Mouse (Mus musculus) forebrain, embryonic 12.5 days (tissue): Measurements from ENCODE around the gene Mcrip2. TPM values are rescaled to one million over a fixed set of nuclear protein-coding genes. Genes with fewer than 3 reads are reported as not detected.

Experiments
- ATAC-seq: fragments of 200-750 bp; cut with Nextera tagmentation; 2 replicates; pipeline ENCODE4 v1.8.0; 2017; ENCODE audit warnings: moderate TSS enrichment; ENCODE audit not compliant: low FRiP score
- H3K27ac ChIP-seq: fragments of 300-500 bp; sonication (generic); 2 replicates; pipeline ENCODE4 v1.5.1; 2016; ENCODE audit warnings: mild to moderate bottlenecking
- H3K27me3 ChIP-seq: fragments of 300-500 bp; sonication (generic); 2 replicates; pipeline ENCODE4 v1.6.1; 2016; ENCODE audit warnings: mild to moderate bottlenecking
- H3K36me3 ChIP-seq: fragments of 300-500 bp; sonication (generic); replicated peaks from 2 replicates; pipeline ENCODE4 v1.6.1; 2016; ENCODE audit warnings: mild to moderate bottlenecking
- H3K4me1 ChIP-seq: fragments of 300-500 bp; sonication (generic); 2 replicates; pipeline ENCODE4 v1.6.1; 2016
- H3K4me2 ChIP-seq: fragments of 300-500 bp; sonication (generic); 2 replicates; pipeline ENCODE4 v1.6.1; 2016; ENCODE audit warnings: mild to moderate bottlenecking, moderate library complexity
- H3K4me3 ChIP-seq: fragments of 300-500 bp; sonication (generic); replicated peaks from 2 replicates; pipeline ENCODE4 v1.5.1; 2016; ENCODE audit warnings: mild to moderate bottlenecking
- H3K9ac ChIP-seq: fragments of 300-500 bp; sonication (generic); 2 replicates; pipeline ENCODE4 v1.6.1; 2016; ENCODE audit warnings: mild to moderate bottlenecking
- H3K9me3 ChIP-seq: fragments of 300-500 bp; sonication (generic); 2 replicates; pipeline ENCODE4 v1.6.1; 2016
- WGBS: fragments of 180-500 bp; shearing (Covaris S2); methylation state at CpG from one replicate; pipeline ENCODE4 v1.1.7; 2016; 5-methylcytosine and 5-hydroxymethylcytosine counted together
- polyA plus RNA-seq: library from polyadenylated mRNA; unstranded; fragments of >200 nt; fragmentation: Nextera tagmentation; extraction: Ambion mirVana; gene quantifications from 2 replicates; pipeline ENCODE4 v1.2.1, GENCODE M21; 2016

Gene Mcrip2
- polyA plus RNA-seq: 7.7 and 9.8 TPM in 2 replicates

DNA sequence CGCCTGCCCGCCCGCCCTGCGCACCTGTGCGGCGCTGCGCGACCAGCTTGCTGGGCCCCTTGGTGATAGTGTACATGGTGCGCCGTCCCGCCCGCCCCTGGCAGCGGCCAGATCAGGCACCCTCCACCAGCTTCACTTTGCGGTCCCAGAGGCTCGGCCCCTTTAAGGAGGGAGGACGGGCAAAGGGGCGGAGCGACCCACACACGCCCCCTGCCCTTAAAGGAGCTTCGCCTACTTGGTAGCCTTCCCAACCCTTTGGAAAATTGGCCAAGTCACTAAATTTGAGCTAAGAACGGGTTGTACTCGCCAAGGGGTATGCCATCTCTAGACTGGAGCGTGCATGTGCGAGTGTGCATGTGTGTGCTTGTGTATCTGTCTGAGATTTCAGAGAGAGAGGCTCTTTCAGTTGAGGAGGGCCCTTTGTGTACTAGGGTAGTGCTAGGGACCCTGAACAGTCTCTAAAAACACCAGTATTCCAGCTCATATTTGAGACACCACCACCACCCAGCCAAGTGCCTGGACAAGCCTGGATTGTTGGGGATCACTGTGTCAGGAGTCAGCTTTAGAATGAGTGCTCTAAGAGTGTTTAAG lies at the start of gene Mcrip2:
Gene Mcrip2 (minus strand): TSS at position 164 of the 591 bp plus-strand sequence.
- Histone ChIP-seq H3K4me3 (peak within 1 kb of the TSS; percentile 88), H3K27me3 (0 out of 2 replicates have a peak, but pooled peaks cover 6% of the 10 kb centered on the region), H3K9me3 (no peaks in the 10 kb centered on the region), H3K27ac (peak within 1 kb of the TSS; percentile 43), H3K9ac (peak within 1 kb of the TSS; percentile 71), H3K4me2 (peak within 1 kb of the TSS; percentile 99), H3K4me1 (peaks cover 16% of the 10 kb centered on the region), H3K36me3 (no peaks in the 10 kb centered on the region)
- peak; percentile 88 for ATAC-seq
- 0% methylated on average over 24 of the region's 24 CpGs for WGBS

- H3K27ac ChIP-seq: no peak overlapping the region
- H3K4me1 ChIP-seq: peaks cover 22% of the 10 kb centered on the region
- peak overlapping the region; percentile 74 for H3K4me2 ChIP-seq
- no peaks in the 10 kb centered on the region for H3K9me3 ChIP-seq
- H3K27me3 ChIP-seq: no peaks in the 10 kb centered on the region
- ATAC-seq: no peak
- peak overlapping the region; percentile 98 for H3K4me3 ChIP-seq
- peaks cover 7% of the 10 kb centered on the region; the same call in 1 of the 2 replicates for H3K36me3 ChIP-seq
- H3K9ac ChIP-seq: peak overlapping the region; percentile 88
- 94% methylated on average over 9 of the region's 9 CpGs for WGBS
These were observed 49.6 kb upstream of the Mcrip2 start for GRCm38 (mm10) chr17:25918037-25918750.

DNA sequence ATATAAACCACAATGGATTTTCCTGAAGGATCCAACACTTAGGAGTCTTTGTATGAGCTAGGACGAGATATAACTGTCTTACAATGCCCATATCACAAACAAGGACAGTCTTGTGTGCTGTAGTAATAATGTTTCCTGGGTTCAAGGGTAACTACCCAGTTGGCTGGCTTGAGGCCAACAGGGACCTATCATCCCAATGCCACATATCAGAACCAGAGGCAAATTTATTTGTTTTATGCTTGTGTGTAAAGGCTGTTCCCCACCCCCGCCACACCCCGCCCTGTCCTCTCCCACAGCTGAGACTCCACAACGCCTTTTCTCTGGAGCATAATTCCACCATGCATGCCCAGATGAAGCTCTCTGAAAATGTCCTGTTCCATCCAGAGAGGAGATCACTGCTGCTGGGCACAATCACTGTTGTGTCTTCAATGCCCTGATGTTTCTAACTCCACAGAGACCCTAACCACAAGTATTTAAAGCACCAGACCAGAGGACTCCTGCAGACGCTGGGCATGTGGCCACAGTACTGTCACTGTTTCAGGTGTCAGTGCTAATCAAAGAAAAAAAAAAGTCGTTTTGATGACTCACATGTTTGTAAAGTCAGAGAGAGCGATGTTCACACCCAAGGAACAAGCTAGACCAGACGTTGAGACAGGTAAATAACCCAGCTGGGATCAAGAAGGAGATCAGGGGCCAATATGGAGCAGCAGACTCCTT lies 48.5 kb upstream of the Mcrip2 start:
- no peaks in the 10 kb centered on the region for H3K9me3 ChIP-seq
- no peak overlapping the region for H3K4me2 ChIP-seq
- peaks cover 7% of the 10 kb centered on the region; the same call in 1 of the 2 replicates for H3K36me3 ChIP-seq
- H3K4me3 ChIP-seq: no peak overlapping the region
- no peak overlapping the region for H3K27ac ChIP-seq
- no peak for ATAC-seq
- H3K27me3 ChIP-seq: no peaks in the 10 kb centered on the region
- H3K4me1 ChIP-seq: peaks cover 22% of the 10 kb centered on the region
- H3K9ac ChIP-seq: no peak overlapping the region
- WGBS: 87% methylated on average over 8 of the region's 8 CpGs

DNA sequence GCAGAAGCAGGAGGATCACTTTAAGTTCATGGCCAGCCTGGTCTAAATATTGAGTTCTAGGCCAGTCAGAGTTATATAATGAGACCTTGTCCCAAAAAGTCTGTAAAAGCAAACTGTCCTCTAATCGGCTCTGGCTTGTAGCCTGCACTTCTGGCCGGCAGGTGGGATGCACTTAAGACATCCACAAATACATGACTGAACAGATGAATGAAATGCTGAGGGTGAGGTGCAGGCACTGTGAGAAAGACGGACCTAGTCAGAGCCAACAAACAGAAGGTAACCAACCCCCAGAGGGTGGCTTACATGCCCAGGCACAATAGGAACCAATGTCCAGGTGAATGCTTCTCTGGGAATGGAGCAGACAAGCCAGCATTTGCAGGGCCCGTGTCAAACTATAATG lies 45.7 kb upstream of the Mcrip2 start:
- Histone ChIP-seq H3K9ac (no peak overlapping the region), H3K27me3 (no peaks in the 10 kb centered on the region), H3K36me3 (peaks cover 7% of the 10 kb centered on the region; the same call in 1 of the 2 replicates), H3K4me2 (no peak overlapping the region), H3K4me1 (peaks cover 16% of the 10 kb centered on the region), H3K27ac (no peak overlapping the region), H3K9me3 (no peaks in the 10 kb centered on the region), H3K4me3 (no peak overlapping the region)
- ATAC-seq: no peak
- WGBS: 88% methylated on average over 4 of the region's 4 CpGs

DNA sequence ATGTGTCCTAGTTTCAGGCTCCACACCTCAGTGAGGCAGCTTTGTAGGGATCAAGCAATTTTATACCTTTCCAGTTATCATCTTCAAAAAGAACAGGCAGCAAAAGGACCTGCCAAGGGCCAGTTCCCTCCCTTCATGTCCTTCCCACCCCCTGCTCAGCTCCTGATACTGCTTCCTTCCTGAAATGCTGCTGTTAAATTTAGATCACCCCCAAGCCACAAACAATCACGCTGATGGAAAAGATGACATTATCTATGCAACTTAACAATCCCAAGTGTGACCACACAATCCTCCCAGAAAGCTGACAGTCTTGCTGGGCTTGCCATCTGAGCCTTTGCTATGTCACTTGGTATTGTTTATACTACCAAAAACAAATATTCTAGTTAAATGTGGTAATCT lies 45.3 kb upstream of the Mcrip2 start:
- Histone ChIP-seq H3K27me3 (no peaks in the 10 kb centered on the region), H3K4me3 (no peak overlapping the region), H3K36me3 (peaks cover 7% of the 10 kb centered on the region; the same call in 1 of the 2 replicates), H3K9me3 (no peaks in the 10 kb centered on the region), H3K4me1 (peaks cover 14% of the 10 kb centered on the region), H3K4me2 (no peak overlapping the region), H3K27ac (no peak overlapping the region), H3K9ac (no peak overlapping the region)
- WGBS: 91% methylated on average over 1 of the region's 1 CpGs
- no peak for ATAC-seq

GRCm38 (mm10) chr17:25913186-25913876 lies 44.8 kb upstream of the Mcrip2 start:
- Histone ChIP-seq H3K4me1 (peaks cover 9% of the 10 kb centered on the region), H3K36me3 (peaks cover 7% of the 10 kb centered on the region; the same call in 1 of the 2 replicates), H3K27me3 (no peaks in the 10 kb centered on the region), H3K9ac (no peak overlapping the region), H3K4me2 (no peak overlapping the region), H3K9me3 (no peaks in the 10 kb centered on the region), H3K4me3 (no peak overlapping the region), H3K27ac (no peak overlapping the region)
- ATAC-seq: no peak
- 89% methylated on average over 14 of the region's 14 CpGs for WGBS

DNA sequence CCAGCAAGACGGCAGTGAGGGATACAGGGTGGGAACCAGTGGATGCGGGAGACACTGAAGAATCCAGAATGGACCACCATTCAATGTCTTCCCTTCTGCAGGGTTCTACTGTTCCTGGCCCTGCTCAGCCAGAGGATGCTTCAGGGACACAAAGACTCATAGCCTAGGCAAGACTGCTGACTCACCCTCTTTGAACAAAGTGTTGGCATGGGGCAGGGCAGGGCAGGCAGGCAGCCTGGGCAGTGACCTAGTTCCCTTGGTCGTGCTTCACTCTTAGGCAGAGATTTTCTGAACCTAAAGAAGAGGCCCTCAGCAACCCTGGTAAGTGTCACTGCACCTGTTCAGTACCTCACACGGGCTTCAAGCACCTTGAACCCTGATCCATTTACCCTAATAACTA lies 43.3 kb upstream of the Mcrip2 start:
- H3K9me3 ChIP-seq: no peaks in the 10 kb centered on the region
- no peaks in the 10 kb centered on the region for H3K27me3 ChIP-seq
- WGBS: 90% methylated on average over 4 of the region's 4 CpGs
- no peak overlapping the region for H3K4me2 ChIP-seq
- H3K27ac ChIP-seq: no peak overlapping the region
- H3K4me1 ChIP-seq: no peaks in the 10 kb centered on the region
- no peak overlapping the region for H3K4me3 ChIP-seq
- no peak overlapping the region for H3K9ac ChIP-seq
- no peak for ATAC-seq
- H3K36me3 ChIP-seq: peaks cover 5% of the 10 kb centered on the region; the same call in 1 of the 2 replicates

- no peak overlapping the region for H3K9ac ChIP-seq
- no peak overlapping the region for H3K27ac ChIP-seq
- 87% methylated on average over 2 of the region's 2 CpGs for WGBS
- no peak for ATAC-seq
- H3K4me2 ChIP-seq: no peak overlapping the region
- H3K9me3 ChIP-seq: no peaks in the 10 kb centered on the region
- H3K4me1 ChIP-seq: no peaks in the 10 kb centered on the region
- 0 out of 2 replicates have a peak, but pooled peaks cover 3% of the 10 kb centered on the region for H3K36me3 ChIP-seq
- H3K4me3 ChIP-seq: no peak overlapping the region
- no peaks in the 10 kb centered on the region for H3K27me3 ChIP-seq
These were observed 39.1 kb upstream of the Mcrip2 start for GRCm38 (mm10) chr17:25907640-25908039.

GRCm38 (mm10) chr17:25903061-25903460 lies 34.5 kb upstream of the Mcrip2 start:
- peaks cover 8% of the 10 kb centered on the region; the same call in 1 of the 2 replicates for H3K36me3 ChIP-seq
- ATAC-seq: no peak
- no peak overlapping the region for H3K27ac ChIP-seq
- no peaks in the 10 kb centered on the region for H3K27me3 ChIP-seq
- no peak overlapping the region for H3K4me3 ChIP-seq
- no peaks in the 10 kb centered on the region for H3K9me3 ChIP-seq
- no peak overlapping the region for H3K4me2 ChIP-seq
- no peak overlapping the region for H3K9ac ChIP-seq
- no peaks in the 10 kb centered on the region for H3K4me1 ChIP-seq
- WGBS: 89% methylated on average over 3 of the region's 3 CpGs

DNA sequence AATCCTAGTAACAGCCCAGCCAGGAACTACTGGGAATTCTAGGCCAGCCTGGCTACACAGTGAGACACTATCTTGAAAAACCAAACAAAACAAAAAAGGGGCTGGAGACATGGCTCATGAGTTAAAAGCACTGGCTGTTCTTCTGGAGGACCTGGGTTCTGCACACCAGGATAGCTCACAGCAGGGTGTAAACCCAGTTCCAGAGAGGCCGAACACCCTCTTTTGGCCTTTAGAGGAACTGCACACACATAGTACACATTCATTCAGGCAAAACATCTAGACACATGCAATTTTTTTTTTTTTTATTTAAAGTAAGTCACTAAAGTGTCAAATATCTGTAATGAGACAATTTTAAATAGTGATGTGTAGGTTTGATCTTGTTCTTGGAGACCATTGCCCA lies 31.6 kb upstream of the Mcrip2 start:
- no peaks in the 10 kb centered on the region for H3K4me1 ChIP-seq
- peaks cover 7% of the 10 kb centered on the region; the same call in 1 of the 2 replicates for H3K36me3 ChIP-seq
- no peak overlapping the region for H3K4me3 ChIP-seq
- ATAC-seq: no peak
- H3K4me2 ChIP-seq: no peak overlapping the region
- H3K9me3 ChIP-seq: no peaks in the 10 kb centered on the region
- no peak overlapping the region for H3K9ac ChIP-seq
- no peaks in the 10 kb centered on the region for H3K27me3 ChIP-seq
- no peak overlapping the region for H3K27ac ChIP-seq
- 95% methylated on average over 1 of the region's 1 CpGs for WGBS

GRCm38 (mm10) chr17:25895891-25896290 lies 27.3 kb upstream of the Mcrip2 start:
- Histone ChIP-seq H3K4me3 (no peak overlapping the region), H3K4me2 (no peak overlapping the region), H3K4me1 (peaks cover 4% of the 10 kb centered on the region; the same call in 1 of the 2 replicates), H3K9me3 (no peaks in the 10 kb centered on the region), H3K9ac (no peak overlapping the region), H3K36me3 (peaks cover 7% of the 10 kb centered on the region; the same call in 1 of the 2 replicates), H3K27me3 (no peaks in the 10 kb centered on the region), H3K27ac (0 out of 2 replicates have a peak overlapping the region, but pooled peaks have one; percentile 13)
- no peak for ATAC-seq
- WGBS: 70% methylated on average over 12 of the region's 12 CpGs

DNA sequence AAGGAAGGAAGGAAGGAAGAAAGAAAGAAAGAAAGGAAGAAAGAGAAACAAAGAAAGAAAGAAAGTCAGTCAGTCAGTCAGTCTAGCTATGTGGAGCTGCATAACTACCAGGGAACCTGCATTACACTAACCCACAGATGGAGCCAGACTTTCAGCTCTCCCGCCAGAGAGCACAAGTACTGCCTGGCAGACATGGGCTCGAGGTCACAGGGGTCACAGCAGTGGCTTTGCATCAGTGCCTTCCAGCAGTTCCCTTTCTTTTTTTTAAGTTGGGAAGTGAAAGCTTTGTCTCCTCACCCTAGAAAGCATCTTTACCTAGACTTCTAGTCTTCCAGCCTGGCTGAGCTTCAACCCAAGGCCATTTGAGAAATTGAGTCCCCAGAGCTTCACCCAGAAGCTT lies 26.9 kb upstream of the Mcrip2 start:
- H3K9me3 ChIP-seq: no peaks in the 10 kb centered on the region
- no peak overlapping the region for H3K4me3 ChIP-seq
- peaks cover 3% of the 10 kb centered on the region; the same call in 1 of the 2 replicates for H3K36me3 ChIP-seq
- WGBS: 47% methylated on average over 2 of the region's 2 CpGs
- H3K27me3 ChIP-seq: no peaks in the 10 kb centered on the region
- ATAC-seq: no peak
- H3K4me2 ChIP-seq: no peak overlapping the region
- no peak overlapping the region for H3K27ac ChIP-seq
- H3K4me1 ChIP-seq: peaks cover 4% of the 10 kb centered on the region; the same call in 1 of the 2 replicates
- H3K9ac ChIP-seq: no peak overlapping the region
